Mouse (Mus musculus): Measurements from ENCODE around the gene Slc7a11. TPM values are rescaled to one million over a fixed set of nuclear protein-coding genes. Genes with fewer than 3 reads are reported as not detected.

The Slc7a11 gene
- polyA plus RNA-seq, 1 experiment from 2014 or later = 0.24 TPM

DNA sequence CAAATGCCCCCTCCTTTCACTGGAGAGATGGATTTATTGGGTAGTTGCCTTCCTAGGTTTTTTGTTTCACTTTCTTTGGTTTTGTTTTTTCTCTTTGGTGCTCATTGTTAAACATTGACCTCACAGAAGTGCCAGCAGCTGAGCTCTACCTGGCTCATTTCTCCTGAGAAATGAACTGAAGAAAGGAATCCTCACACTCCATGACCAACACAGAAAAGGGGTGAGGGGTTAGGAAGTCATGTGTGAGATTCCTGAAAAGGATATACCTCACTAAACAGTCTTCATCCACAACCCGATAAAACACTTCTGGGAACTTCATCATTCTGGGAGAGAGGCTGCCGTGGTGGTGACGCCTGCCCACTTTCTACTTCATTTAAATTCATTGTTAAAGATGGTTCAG is 207.4 kb downstream of the Slc7a11 start:
- Histone ChIP-seq H3K36me3 (no peaks in the 10 kb centered on the region), H3K27me3 (replicated peaks) (no peaks in the 10 kb centered on the region), H3K27ac (no peak overlapping the region), H3K9ac (no peak overlapping the region), H3K4me3 (replicated peaks) (no peak overlapping the region), H3K9me3 (no peaks in the 10 kb centered on the region), H3K4me1 (no peaks in the 10 kb centered on the region), H3K4me2 (no peak overlapping the region)
- ATAC-seq (ENCODE audit: insufficient read depth, low FRiP score, low read depth) = no peak
- 68% methylated on average over 3 of the region's 3 CpGs for WGBS

DNA sequence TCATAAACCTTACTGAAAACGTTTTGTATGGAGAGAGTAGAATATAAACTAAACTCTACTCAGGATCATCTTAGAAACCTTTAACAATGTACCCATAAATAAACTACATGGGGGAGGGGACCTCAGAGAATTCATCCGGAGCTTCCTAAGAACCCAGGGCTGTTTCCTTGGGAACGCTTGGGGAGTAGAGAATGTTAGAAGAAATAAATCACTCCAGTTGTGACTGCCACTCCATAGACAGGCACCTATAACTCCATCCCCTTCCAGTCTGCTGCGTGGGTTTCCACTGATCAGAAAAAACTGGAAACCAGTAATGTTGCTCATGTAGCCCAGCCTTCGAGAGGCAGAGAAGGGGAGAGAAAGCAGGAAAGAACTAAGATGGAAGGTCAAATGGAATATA is 210.3 kb downstream of the Slc7a11 start:
- 42% methylated on average over 5 of the region's 5 CpGs for WGBS
- Histone ChIP-seq H3K4me2 (no peak overlapping the region), H3K36me3 (no peaks in the 10 kb centered on the region), H3K9me3 (no peaks in the 10 kb centered on the region), H3K4me1 (no peaks in the 10 kb centered on the region), H3K27me3 (replicated peaks) (no peaks in the 10 kb centered on the region), H3K9ac (no peak overlapping the region), H3K4me3 (replicated peaks) (no peak overlapping the region), H3K27ac (no peak overlapping the region)
- no peak for ATAC-seq (ENCODE audit: insufficient read depth, low FRiP score, low read depth)

DNA sequence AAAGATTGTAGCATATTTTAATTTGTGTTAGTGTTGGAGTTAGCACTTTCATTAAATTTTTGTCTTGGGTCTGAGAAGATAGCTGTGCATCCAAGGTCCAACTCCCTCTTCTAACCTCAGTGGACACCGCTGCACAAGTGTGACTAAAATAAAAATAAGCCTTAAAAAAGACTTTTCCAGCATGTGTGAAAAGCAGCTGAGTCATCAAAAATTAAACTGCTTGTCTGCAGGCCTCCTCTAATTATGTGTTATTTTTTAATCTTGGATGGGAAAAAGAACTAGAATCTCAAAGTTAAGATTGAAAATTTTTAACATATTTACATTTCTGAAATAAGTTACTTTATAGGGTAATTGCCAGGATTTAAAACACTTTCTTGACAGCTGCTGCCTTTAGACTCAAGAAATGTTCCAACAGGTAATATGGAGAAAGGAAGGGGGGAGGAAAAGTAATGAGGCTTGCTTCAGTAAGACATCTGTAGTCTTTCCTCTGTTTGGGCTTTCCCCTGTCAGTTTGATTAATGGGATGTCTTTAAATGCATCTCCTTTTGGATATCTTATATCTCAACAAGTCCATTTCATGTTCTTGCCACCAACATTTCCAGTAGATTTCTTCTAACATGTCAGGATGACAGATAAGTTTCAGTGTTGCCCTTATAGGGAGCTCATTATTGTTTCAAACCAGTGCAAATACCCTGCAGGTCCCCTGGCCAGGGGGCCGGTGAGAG is 218.9 kb downstream of the Slc7a11 start:
- no peak overlapping the region for H3K9ac ChIP-seq
- H3K27me3 ChIP-seq (replicated peaks) = no peaks in the 10 kb centered on the region
- no peak overlapping the region for H3K27ac ChIP-seq
- no peak overlapping the region for H3K4me3 ChIP-seq (replicated peaks)
- no peaks in the 10 kb centered on the region for H3K9me3 ChIP-seq
- no peak overlapping the region for H3K4me2 ChIP-seq
- no peaks in the 10 kb centered on the region for H3K36me3 ChIP-seq
- no peak for ATAC-seq (ENCODE audit: insufficient read depth, low FRiP score, low read depth)
- H3K4me1 ChIP-seq = no peaks in the 10 kb centered on the region
- 35% methylated on average over 2 of the region's 2 CpGs for WGBS

DNA sequence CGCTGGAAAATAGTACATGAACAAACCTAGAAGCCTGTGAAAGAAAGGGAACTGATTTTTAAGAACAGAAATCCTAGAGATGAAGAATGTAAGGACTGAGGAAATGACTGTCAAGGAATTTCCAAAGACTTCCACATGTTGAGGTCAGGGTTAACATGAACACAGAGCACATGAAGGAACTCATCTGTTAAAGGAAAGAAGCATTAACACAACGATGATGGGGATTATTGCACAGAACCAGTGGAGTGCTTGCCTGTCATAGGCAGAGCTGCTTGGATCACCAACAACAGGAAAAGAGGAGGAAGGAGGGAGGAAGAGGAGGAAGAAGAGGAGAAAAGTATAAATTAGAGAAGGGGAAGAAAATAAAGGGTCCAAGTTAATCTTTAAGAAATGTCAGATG is 223.0 kb downstream of the Slc7a11 start:
- Histone ChIP-seq H3K9ac (no peak overlapping the region), H3K36me3 (no peaks in the 10 kb centered on the region), H3K27me3 (replicated peaks) (no peaks in the 10 kb centered on the region), H3K9me3 (no peaks in the 10 kb centered on the region), H3K27ac (no peak overlapping the region), H3K4me2 (no peak overlapping the region), H3K4me1 (no peaks in the 10 kb centered on the region), H3K4me3 (replicated peaks) (no peak overlapping the region)
- WGBS = 32% methylated on average over 2 of the region's 2 CpGs
- no peak for ATAC-seq (ENCODE audit: insufficient read depth, low FRiP score, low read depth)

DNA sequence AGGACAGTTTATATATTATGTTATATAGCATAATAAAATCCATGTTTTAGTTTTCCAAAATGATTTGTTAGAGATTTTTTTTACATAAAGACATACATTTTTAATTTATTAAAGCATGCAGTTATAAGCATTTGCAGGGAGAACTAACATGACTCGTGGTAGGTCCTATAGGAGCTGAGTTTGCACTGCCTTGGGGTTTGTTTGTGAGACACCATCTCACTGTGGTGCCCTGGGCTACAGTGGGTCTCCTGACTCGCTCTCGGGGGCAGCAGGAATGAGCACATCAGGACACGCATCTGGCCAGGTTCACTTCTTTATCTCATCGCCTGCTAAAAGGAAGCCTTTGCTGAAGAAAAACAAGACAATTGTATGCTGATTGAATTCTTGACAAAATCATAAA is 257.0 kb downstream of the Slc7a11 start:
- WGBS = 79% methylated on average over 5 of the region's 5 CpGs
- no peak overlapping the region for H3K4me3 ChIP-seq (replicated peaks)
- no peak for ATAC-seq (ENCODE audit: insufficient read depth, low FRiP score, low read depth)
- no peak overlapping the region for H3K9ac ChIP-seq
- no peaks in the 10 kb centered on the region for H3K4me1 ChIP-seq
- H3K27me3 ChIP-seq (replicated peaks) = no peaks in the 10 kb centered on the region
- no peaks in the 10 kb centered on the region for H3K36me3 ChIP-seq
- no peaks in the 10 kb centered on the region for H3K9me3 ChIP-seq
- no peak overlapping the region for H3K4me2 ChIP-seq
- H3K27ac ChIP-seq = no peak overlapping the region

DNA sequence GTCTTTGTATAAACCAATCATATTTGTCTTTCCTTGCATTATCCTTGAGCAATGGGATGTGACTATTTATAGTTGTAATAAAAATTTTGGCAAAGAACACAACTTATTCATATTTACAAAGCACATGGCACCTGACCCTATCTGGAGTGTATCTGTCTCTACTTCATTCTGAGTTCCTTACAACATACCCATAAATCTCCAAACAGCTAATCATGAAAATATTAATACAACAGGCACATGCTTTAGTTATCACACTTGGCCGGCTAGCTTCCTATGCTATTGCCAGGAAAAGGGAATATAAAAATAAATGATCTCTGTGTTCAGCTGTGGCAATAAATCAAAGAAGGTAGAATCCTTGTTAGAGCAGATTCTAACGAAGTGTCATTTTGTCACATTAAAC is 257.5 kb downstream of the Slc7a11 start:
- Histone ChIP-seq H3K4me3 (replicated peaks) (no peak overlapping the region), H3K36me3 (no peaks in the 10 kb centered on the region), H3K27ac (no peak overlapping the region), H3K27me3 (replicated peaks) (no peaks in the 10 kb centered on the region), H3K9me3 (no peaks in the 10 kb centered on the region), H3K9ac (no peak overlapping the region), H3K4me2 (no peak overlapping the region), H3K4me1 (no peaks in the 10 kb centered on the region)
- ATAC-seq (ENCODE audit: insufficient read depth, low FRiP score, low read depth) = no peak
- WGBS = 50% methylated on average over 2 of the region's 2 CpGs

DNA sequence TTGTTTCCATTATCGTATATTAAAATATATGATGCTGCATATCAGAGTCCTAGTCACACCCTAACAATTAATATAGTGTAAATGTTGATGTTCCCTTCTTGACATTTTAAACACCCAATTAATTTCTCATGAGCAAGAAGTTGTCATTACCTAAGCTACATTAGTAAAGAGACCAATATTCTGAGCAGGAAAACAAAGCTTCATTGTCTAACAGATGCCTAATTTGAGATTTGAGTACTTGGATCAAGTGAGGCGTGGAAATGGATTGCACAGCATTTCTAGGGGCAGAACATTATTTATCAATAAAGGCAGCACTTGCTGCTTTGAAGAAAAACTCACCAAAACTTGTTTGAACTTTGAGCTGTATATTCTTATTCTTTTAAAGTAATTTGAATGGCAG is 282.7 kb downstream of the Slc7a11 start:
- WGBS = 74% methylated on average over 2 of the region's 2 CpGs
- no peaks in the 10 kb centered on the region for H3K4me1 ChIP-seq

DNA sequence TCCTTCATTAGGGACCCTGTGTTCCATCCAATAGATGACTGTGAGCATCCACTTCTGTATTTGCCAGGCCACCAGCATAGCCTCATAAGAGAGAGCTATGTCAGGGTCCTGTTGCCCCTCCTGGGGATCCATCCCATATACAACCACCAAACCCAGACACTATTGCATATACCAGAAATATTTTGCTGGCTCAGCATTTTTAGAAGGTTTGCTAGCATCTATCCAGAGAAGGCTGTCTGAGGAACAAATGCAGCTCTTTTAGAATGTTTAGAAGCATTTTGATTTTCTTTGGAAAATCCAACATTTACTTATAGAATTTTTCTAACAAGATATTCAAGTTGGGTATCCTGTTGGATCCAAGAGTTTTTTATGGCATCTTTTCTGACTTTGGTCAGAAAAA is 299.3 kb downstream of the Slc7a11 start:
- ATAC-seq (ENCODE audit: insufficient read depth, low FRiP score, low read depth) = no peak
- no peak overlapping the region for H3K4me2 ChIP-seq

More for the DNA sequence above, 282.7 kb downstream of the Slc7a11 start:
- no peaks in the 10 kb centered on the region for H3K36me3 ChIP-seq
- H3K27ac ChIP-seq = no peak overlapping the region
- H3K4me3 ChIP-seq (replicated peaks) = no peak overlapping the region
- H3K9me3 ChIP-seq = no peaks in the 10 kb centered on the region
- no peak overlapping the region for H3K4me2 ChIP-seq
- H3K27me3 ChIP-seq (replicated peaks) = no peaks in the 10 kb centered on the region
- no peak for ATAC-seq (ENCODE audit: insufficient read depth, low FRiP score, low read depth)
- H3K9ac ChIP-seq = no peak overlapping the region

DNA sequence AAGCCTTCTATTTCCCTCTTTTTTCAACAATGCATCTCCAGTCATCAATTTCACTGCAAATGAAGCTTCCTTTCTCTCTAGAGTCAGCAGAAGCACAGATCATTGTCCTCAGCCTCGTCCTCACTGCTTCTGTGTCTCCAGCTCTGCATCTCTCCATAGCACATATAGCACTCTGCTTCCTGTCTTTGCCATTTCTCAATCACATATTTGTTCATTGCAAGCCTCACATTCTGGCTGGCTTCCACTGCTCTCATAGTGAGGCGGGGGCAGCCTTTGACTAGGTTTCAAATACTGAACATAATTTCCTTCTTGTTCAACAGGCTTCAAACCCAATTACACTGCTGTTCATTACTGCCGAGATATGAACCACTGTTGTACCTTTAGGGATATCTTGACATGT is 305.1 kb downstream of the Slc7a11 start:
- H3K36me3 ChIP-seq = no peaks in the 10 kb centered on the region
- no peak for ATAC-seq (ENCODE audit: insufficient read depth, low FRiP score, low read depth)
- no peaks in the 10 kb centered on the region for H3K27me3 ChIP-seq (replicated peaks)
- WGBS = 60% methylated on average over 3 of the region's 3 CpGs
- H3K4me1 ChIP-seq = no peaks in the 10 kb centered on the region
- H3K9ac ChIP-seq = no peak overlapping the region
- H3K4me3 ChIP-seq (replicated peaks) = no peak overlapping the region
- no peak overlapping the region for H3K27ac ChIP-seq
- H3K9me3 ChIP-seq = no peaks in the 10 kb centered on the region
- no peak overlapping the region for H3K4me2 ChIP-seq

More for the DNA sequence above, 299.3 kb downstream of the Slc7a11 start:
- Histone ChIP-seq H3K4me1 (no peaks in the 10 kb centered on the region), H3K27ac (no peak overlapping the region), H3K9me3 (no peaks in the 10 kb centered on the region), H3K27me3 (replicated peaks) (no peaks in the 10 kb centered on the region), H3K9ac (no peak overlapping the region), H3K36me3 (no peaks in the 10 kb centered on the region), H3K4me3 (replicated peaks) (no peak overlapping the region)

DNA sequence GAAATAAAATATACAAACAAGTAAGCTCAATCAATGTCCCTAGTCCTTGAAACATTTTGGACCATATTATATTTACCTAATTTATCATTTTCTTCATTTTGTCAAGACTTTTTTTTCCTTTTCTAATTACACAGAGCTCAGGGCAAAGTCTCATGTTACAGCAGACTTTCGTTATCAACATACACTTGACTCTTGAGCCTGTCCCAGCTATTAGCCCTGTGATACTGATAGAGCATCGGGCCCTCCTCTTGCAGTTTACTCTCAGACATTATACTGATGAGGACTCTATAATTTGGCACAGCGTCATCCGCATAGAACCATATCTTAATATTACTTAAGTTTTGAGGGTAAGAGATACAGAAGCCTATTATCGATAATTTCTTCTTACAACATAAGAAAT is 311.2 kb downstream of the Slc7a11 start:
- Histone ChIP-seq H3K4me1 (no peaks in the 10 kb centered on the region), H3K36me3 (no peaks in the 10 kb centered on the region), H3K9ac (no peak overlapping the region), H3K27ac (no peak overlapping the region), H3K9me3 (no peaks in the 10 kb centered on the region), H3K4me3 (replicated peaks) (no peak overlapping the region), H3K4me2 (no peak overlapping the region), H3K27me3 (replicated peaks) (no peaks in the 10 kb centered on the region)
- no peak for ATAC-seq (ENCODE audit: insufficient read depth, low FRiP score, low read depth)
- 77% methylated on average over 5 of the region's 5 CpGs for WGBS

DNA sequence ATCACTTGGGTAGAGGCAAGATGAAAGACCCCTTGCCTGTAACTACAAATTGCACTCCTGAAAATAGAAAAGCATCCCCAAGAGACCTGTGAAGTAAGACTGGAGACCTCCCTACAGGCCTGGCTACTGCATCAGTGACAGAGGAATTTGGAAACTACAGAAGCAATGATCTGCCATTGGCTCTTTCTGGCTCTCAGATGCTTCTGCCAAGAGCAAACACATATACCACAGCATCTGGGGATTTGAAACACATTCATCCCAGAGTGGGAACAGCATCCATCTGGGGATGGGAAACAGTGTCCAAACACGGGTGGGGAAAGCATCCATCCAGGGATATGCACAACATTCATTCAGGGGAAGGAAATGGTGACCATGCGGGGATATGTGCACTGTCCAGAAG is 313.1 kb downstream of the Slc7a11 start:
- no peaks in the 10 kb centered on the region for H3K9me3 ChIP-seq
- 74% methylated on average over 2 of the region's 2 CpGs for WGBS
- no peak overlapping the region for H3K27ac ChIP-seq
- H3K36me3 ChIP-seq = no peaks in the 10 kb centered on the region
- no peaks in the 10 kb centered on the region for H3K27me3 ChIP-seq (replicated peaks)
- no peak overlapping the region for H3K9ac ChIP-seq
- H3K4me2 ChIP-seq = no peak overlapping the region
- no peaks in the 10 kb centered on the region for H3K4me1 ChIP-seq
- ATAC-seq (ENCODE audit: insufficient read depth, low FRiP score, low read depth) = no peak
- H3K4me3 ChIP-seq (replicated peaks) = no peak overlapping the region

DNA sequence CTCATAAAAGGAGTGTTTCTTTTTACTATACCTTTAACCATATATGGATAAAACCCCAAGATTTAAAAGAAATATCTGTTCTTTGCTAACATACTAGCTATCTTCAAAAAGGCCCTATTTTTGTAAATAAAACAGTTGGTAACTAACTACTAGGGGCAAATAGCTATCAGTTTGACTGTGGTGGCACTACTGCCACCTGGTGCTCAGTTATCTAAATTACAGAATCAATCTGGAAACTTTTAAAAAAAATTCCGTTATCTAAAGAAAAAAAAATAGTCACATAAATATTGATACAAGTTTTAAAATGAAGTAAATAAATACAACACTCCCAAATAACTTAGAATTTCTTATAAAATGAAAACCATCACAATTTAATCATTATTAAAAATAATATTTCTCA is 322.4 kb downstream of the Slc7a11 start:
- 46% methylated on average over 1 of the region's 1 CpGs for WGBS
- Histone ChIP-seq H3K4me3 (replicated peaks) (no peak overlapping the region), H3K27me3 (replicated peaks) (no peaks in the 10 kb centered on the region), H3K4me2 (no peak overlapping the region), H3K4me1 (no peaks in the 10 kb centered on the region), H3K9ac (no peak overlapping the region), H3K27ac (no peak overlapping the region), H3K36me3 (no peaks in the 10 kb centered on the region), H3K9me3 (no peaks in the 10 kb centered on the region)
- no peak for ATAC-seq (ENCODE audit: insufficient read depth, low FRiP score, low read depth)

DNA sequence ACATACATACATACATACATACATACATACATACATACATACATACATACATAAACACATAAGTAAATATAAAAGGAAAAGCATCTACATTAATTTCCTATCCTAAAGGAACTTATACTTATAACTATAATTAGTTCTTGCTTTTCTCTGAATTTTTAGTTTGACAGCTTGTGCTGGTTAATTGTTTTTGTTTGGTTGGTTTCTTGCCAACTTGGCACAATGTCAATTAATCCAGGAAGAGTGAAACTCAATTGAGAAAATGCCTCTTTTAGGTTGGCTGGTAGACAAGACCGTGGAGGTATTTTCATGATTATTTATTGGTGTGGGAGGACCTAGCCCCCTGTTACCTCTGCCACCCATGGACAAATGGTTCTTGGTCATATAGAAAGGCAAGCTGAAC is 327.1 kb downstream of the Slc7a11 start:
- 38% methylated on average over 1 of the region's 1 CpGs for WGBS
- Histone ChIP-seq H3K9me3 (no peaks in the 10 kb centered on the region), H3K4me3 (replicated peaks) (no peak overlapping the region), H3K9ac (no peak overlapping the region), H3K27ac (no peak overlapping the region), H3K36me3 (no peaks in the 10 kb centered on the region), H3K4me1 (no peaks in the 10 kb centered on the region), H3K27me3 (replicated peaks) (no peaks in the 10 kb centered on the region), H3K4me2 (no peak overlapping the region)
- ATAC-seq (ENCODE audit: insufficient read depth, low FRiP score, low read depth) = no peak
